Mouse (Mus musculus) lung, embryonic 16.5 days (tissue): ENCODE results near the gene Rprd1b. TPM values are rescaled to one million over a fixed set of nuclear protein-coding genes. Genes with fewer than 3 reads are reported as not detected.

Experiments used
- ATAC-seq: fragments of 200-750 bp; cut with Nextera tagmentation; 2 replicates; pipeline ENCODE4 v1.8.0; 2017; ENCODE audit warnings: low read depth, mild to moderate bottlenecking, moderate library complexity
- H3K27ac ChIP-seq: fragments of 300-500 bp; sonication (generic); 2 replicates; pipeline ENCODE4 v1.5.1; 2014; ENCODE audit warnings: mild to moderate bottlenecking, control low read depth, low read length
- H3K27me3 ChIP-seq: fragments of 300-500 bp; sonication (generic); 2 replicates; pipeline ENCODE4 v1.6.1; 2014; ENCODE audit warnings: low read depth, low read length, mixed read lengths; ENCODE audit not compliant: control insufficient read depth, insufficient read depth
- H3K36me3 ChIP-seq: fragments of 300-500 bp; sonication (generic); 2 replicates; pipeline ENCODE4 v1.6.1; 2014; ENCODE audit warnings: low read length; ENCODE audit not compliant: control insufficient read depth, insufficient read depth
- H3K4me1 ChIP-seq: fragments of 300-500 bp; sonication (generic); replicated peaks from 2 replicates; pipeline ENCODE4 v1.6.1; 2014; ENCODE audit warnings: low read length, mixed read lengths; ENCODE audit not compliant: control insufficient read depth, insufficient read depth
- H3K4me2 ChIP-seq: fragments of 300-500 bp; sonication (generic); 2 replicates; pipeline ENCODE4 v1.6.1; 2014; ENCODE audit warnings: low read depth, low read length, control low read depth
- H3K4me3 ChIP-seq: fragments of 300-500 bp; sonication (generic); 2 replicates; pipeline ENCODE4 v1.5.1; 2014; ENCODE audit warnings: mild to moderate bottlenecking, low read length, control low read depth
- H3K9ac ChIP-seq: fragments of 300-500 bp; sonication (generic); 2 replicates; pipeline ENCODE4 v1.6.1; 2014; ENCODE audit warnings: low read length, control low read depth
- H3K9me3 ChIP-seq: fragments of 300-500 bp; sonication (generic); 2 replicates; pipeline ENCODE4 v1.6.1; 2016; ENCODE audit warnings: low read length; ENCODE audit not compliant: control insufficient read depth
- WGBS: fragments of 180-500 bp; shearing (Covaris S2); extraction: QIAGEN DNeasy Blood & Tissue Kit; methylation state at CpG from one replicate; pipeline ENCODE4 v1.1.7; 2014; 5-methylcytosine and 5-hydroxymethylcytosine counted together
- polyA plus RNA-seq: library from polyadenylated mRNA; unstranded; fragments of >200 nt; fragmentation: Nextera tagmentation; extraction: Ambion mirVana; gene quantifications from 2 replicates; pipeline ENCODE4 v1.2.1, GENCODE M21; 2015

The Rprd1b gene
- polyA plus RNA-seq, 1 experiment from 2014 or later = 43.4 TPM

DNA sequence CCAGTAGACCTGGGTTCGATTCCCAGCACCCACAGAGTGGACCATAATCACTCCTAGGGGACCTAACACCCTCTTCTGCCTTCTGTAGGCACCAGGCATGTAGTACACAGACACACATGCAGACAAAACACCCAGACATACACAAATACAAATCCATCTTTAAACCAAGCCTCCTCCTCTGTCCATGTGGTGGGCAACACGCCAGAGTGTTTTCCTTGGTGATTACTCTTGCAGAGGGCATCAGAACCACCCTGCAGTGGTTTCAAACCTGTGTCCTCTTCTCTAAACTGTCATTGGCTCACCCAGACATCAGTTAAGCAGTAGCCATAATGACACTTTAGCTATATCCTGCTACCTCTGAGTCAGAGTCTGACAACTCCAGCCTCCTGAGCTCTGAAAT, 142.1 kb downstream of the Rprd1b start:
- Histone ChIP-seq H3K36me3 (no peaks in the 10 kb centered on the region), H3K4me3 (no peak overlapping the region), H3K9me3 (no peaks in the 10 kb centered on the region; the same call in 1 of the 2 replicates), H3K4me2 (no peak overlapping the region), H3K27me3 (no peaks in the 10 kb centered on the region), H3K9ac (no peak overlapping the region), H3K4me1 (peaks cover 30% of the 10 kb centered on the region), H3K27ac (no peak overlapping the region)
- WGBS = 74% methylated on average over 2 of the region's 2 CpGs
- no peak for ATAC-seq

GRCm38 (mm10) chr2:158174438-158174837, 146.1 kb downstream of the Rprd1b start:
- H3K4me1 ChIP-seq = peaks cover 19% of the 10 kb centered on the region
- no peak overlapping the region for H3K4me3 ChIP-seq
- H3K27me3 ChIP-seq = no peaks in the 10 kb centered on the region
- no peak for ATAC-seq
- WGBS = 57% methylated on average over 5 of the region's 5 CpGs
- no peaks in the 10 kb centered on the region; the same call in 1 of the 2 replicates for H3K9me3 ChIP-seq
- H3K36me3 ChIP-seq = no peaks in the 10 kb centered on the region
- no peak overlapping the region for H3K4me2 ChIP-seq
- H3K27ac ChIP-seq = no peak overlapping the region; the same call in 1 of the 2 replicates
- H3K9ac ChIP-seq = no peak overlapping the region

GRCm38 (mm10) chr2:158174958-158175357, 146.7 kb downstream of the Rprd1b start:
- WGBS = 72% methylated on average over 15 of the region's 15 CpGs
- no peak for ATAC-seq
- H3K27ac ChIP-seq = no peak overlapping the region; the same call in 1 of the 2 replicates

DNA sequence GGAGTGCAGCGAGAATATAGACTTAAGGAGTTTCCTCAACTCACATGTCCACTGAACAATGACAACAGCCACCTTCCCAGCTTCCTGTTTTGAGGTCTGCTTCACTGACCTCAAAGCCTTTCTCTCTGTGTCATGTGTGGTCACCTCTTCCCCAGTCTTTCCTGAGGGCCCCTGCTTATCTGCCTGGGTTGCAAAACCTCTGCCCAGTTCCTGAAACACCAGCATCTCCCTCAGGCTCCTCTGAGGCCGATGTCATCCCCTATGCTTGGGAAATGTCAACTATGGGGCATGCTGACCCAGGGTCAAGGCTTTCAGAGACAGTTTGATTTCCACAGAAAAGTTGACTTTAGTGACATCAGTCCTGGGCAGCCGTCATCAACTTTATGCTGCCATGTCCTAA, 147.1 kb downstream of the Rprd1b start:
- no peak overlapping the region for H3K4me2 ChIP-seq
- no peak for ATAC-seq
- peaks cover 25% of the 10 kb centered on the region for H3K4me1 ChIP-seq
- no peaks in the 10 kb centered on the region for H3K36me3 ChIP-seq
- H3K27ac ChIP-seq = no peak overlapping the region; the same call in 1 of the 2 replicates
- H3K27me3 ChIP-seq = no peaks in the 10 kb centered on the region
- H3K9ac ChIP-seq = no peak overlapping the region
- 31% methylated on average over 3 of the region's 3 CpGs for WGBS
- no peaks in the 10 kb centered on the region; the same call in 1 of the 2 replicates for H3K9me3 ChIP-seq
- H3K4me3 ChIP-seq = no peak overlapping the region

More at GRCm38 (mm10) chr2:158174958-158175357, 146.7 kb downstream of the Rprd1b start:
- peaks cover 24% of the 10 kb centered on the region for H3K4me1 ChIP-seq
- no peaks in the 10 kb centered on the region for H3K27me3 ChIP-seq
- H3K4me2 ChIP-seq = no peak overlapping the region
- no peak overlapping the region for H3K4me3 ChIP-seq
- H3K9me3 ChIP-seq = no peaks in the 10 kb centered on the region; the same call in 1 of the 2 replicates
- no peak overlapping the region for H3K9ac ChIP-seq
- H3K36me3 ChIP-seq = no peaks in the 10 kb centered on the region

DNA sequence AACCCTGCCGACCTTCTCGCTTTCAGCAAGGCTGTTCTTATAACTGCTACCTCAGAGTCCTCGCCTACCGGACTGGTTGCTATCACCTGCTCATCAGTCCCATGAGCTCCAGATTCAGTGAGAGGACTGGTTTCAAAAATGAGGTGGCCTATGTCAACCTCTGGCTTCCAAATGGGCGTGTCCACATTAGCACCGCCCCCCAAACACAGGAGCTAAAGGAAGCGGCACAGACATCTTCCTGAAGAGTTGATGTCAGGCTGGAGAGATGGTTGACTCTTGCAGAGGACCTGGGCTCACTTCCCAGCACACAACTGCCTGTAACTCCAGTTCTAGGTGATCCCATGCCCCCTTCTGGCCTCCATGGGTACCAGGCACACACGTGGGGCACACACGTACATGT, 148.5 kb downstream of the Rprd1b start:
- Histone ChIP-seq H3K9me3 (no peaks in the 10 kb centered on the region; the same call in 1 of the 2 replicates), H3K4me3 (no peak overlapping the region), H3K9ac (no peak overlapping the region), H3K36me3 (no peaks in the 10 kb centered on the region), H3K4me2 (no peak overlapping the region), H3K27me3 (no peaks in the 10 kb centered on the region), H3K27ac (no peak overlapping the region), H3K4me1 (peaks cover 25% of the 10 kb centered on the region)
- no peak for ATAC-seq
- WGBS = 91% methylated on average over 9 of the region's 9 CpGs

DNA sequence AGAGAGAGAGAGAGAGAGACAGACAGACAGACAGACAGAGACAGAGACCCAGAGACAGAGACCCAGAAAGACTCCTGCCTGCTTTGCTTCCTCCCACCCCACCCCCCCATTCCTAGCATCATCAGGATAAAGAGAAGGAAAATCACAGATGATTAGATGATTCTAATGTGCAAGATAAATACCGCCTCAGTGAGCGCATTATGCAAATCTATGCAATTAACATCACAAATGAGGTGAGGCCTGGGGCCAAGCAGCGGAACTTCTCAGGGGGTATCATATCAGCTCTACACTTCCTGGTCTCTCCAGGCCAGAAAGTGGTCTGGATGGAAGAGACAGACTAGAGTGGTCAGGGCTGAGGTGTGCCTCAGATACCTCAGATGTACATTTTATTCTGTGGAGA, 149.3 kb downstream of the Rprd1b start:
- Histone ChIP-seq H3K36me3 (no peaks in the 10 kb centered on the region), H3K9ac (no peak overlapping the region), H3K4me2 (no peak overlapping the region), H3K4me1 (peaks cover 25% of the 10 kb centered on the region), H3K27ac (no peak overlapping the region), H3K27me3 (no peaks in the 10 kb centered on the region), H3K4me3 (no peak overlapping the region), H3K9me3 (no peaks in the 10 kb centered on the region)
- ATAC-seq = no peak
- 87% methylated on average over 3 of the region's 3 CpGs for WGBS

DNA sequence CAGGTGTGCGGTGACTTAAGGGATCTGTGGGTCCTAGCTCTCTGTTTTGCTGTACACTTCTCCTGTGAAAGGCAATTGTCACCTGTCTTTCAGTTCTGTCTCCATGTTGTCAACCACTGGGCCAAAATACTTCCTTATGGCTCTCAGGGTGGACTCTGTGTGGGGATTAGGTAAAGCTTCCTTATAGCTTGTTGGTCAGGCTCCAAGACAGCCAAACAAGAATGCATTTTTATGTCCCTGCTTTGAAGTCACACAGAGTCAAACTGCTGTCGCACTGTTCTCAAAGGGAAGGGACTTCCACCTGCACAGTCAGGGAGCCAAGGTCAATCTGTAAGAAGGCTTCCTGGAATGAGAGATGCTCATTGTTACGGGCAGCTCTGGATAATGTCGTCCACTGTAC, 149.8 kb downstream of the Rprd1b start:
- H3K9ac ChIP-seq = no peak overlapping the region
- no peak overlapping the region for H3K27ac ChIP-seq
- ATAC-seq = no peak
- H3K4me1 ChIP-seq = peaks cover 25% of the 10 kb centered on the region
- no peaks in the 10 kb centered on the region for H3K36me3 ChIP-seq
- no peaks in the 10 kb centered on the region for H3K27me3 ChIP-seq
- no peaks in the 10 kb centered on the region for H3K9me3 ChIP-seq
- WGBS = 73% methylated on average over 4 of the region's 4 CpGs
- H3K4me2 ChIP-seq = no peak overlapping the region
- no peak overlapping the region for H3K4me3 ChIP-seq

DNA sequence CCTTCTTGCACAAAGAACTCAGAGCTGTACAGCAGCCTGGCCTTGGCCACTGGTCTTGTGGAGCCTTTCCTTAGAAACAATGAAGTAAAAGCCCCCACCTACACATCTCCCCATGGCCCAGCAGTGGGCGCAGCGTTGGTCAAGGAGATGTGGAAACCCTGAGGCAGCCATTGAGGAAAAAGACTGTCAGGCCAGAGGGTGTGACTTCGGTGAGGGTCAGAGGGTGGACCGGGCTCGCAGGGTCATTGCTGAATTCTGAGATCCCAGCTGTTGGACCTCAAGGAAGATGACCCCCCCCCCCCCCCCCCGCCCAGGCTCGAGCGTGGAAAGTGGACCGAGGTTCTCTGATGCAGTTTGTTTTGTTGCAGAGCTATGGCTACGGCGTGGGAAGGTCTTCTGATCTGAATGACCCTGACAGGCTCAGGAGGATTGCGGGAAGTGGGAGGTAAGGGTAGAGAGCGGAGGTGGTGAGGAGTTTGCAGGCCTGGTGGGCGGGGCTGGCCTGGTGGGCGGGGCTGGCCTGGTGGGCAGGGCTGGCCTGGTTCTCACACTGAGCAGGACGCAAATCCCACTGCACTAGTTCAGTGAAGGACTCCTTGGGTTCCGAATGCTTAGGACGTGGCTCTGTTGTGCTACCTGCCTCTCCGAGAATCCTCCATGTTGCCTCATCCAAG, 150.5 kb downstream of the Rprd1b start:
- 10% methylated on average over 18 of the region's 19 CpGs for WGBS
- H3K4me1 ChIP-seq = peaks cover 25% of the 10 kb centered on the region
- H3K27me3 ChIP-seq = no peaks in the 10 kb centered on the region

DNA sequence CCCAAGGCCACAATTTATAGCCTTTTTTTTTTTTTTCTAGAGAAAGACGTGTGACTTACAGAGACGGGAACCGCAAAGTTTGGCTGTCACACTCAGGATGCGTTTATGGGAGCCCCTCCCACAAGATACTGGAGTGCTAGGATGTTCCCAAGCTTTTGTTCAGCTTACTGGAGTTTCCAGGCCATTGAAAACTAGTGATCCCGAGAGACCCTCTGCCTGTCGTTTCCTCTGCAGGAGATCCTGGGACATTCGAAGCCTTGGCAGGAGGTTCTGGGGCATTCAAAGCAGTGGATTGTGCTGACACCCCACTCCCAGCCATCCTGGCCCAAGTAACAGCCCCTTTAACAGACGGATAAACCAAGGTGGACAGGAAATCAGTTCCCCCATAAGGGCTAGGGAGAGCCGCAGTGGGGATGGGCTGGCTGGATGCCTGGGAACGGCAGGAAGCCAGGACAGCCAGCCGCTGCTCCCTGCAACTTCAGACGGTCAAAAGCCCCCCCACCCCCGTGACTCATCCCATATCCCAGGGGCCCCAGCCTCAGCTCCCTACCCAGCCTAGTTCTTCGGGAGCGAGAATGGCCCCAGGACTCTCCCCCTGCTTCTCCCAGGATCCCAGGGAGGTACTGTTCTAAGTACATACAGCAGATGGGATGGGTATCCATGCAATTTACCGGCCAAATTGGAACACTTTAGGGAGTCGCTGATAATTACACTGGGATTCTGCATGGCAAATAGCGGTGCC, 151.2 kb downstream of the Rprd1b start:
- Histone ChIP-seq H3K9me3 (no peaks in the 10 kb centered on the region), H3K9ac (peak overlapping the region; percentile 58), H3K27ac (peak overlapping the region; percentile 48), H3K4me2 (peak overlapping the region; percentile 63), H3K4me1 (peaks cover 22% of the 10 kb centered on the region), H3K36me3 (no peaks in the 10 kb centered on the region), H3K4me3 (peak overlapping the region; percentile 38), H3K27me3 (no peaks in the 10 kb centered on the region)
- ATAC-seq = peak; percentile 66
- whole genome bisulfite sequencing = 22% methylated on average over 18 of the region's 18 CpGs

More for the DNA sequence above, 150.5 kb downstream of the Rprd1b start:
- H3K4me2 ChIP-seq = peak overlapping the region; percentile 63
- H3K9me3 ChIP-seq = no peaks in the 10 kb centered on the region
- H3K4me3 ChIP-seq = peak overlapping the region; percentile 38
- H3K9ac ChIP-seq = peak overlapping the region; percentile 58
- ATAC-seq = peak; percentile 91
- peak overlapping the region; percentile 48 for H3K27ac ChIP-seq
- H3K36me3 ChIP-seq = no peaks in the 10 kb centered on the region
